Mouse (Mus musculus) CD4-positive, CD25-positive, alpha-beta regulatory T cell (primary cell): ENCODE measurements around the gene Oosp1. TPM values are rescaled to one million over a fixed set of nuclear protein-coding genes. Genes with fewer than 3 reads are reported as not detected.

Source experiments
- polyA plus RNA-seq: library from polyadenylated mRNA; unstranded; fragments of 100-300 nt; shearing (Covaris generic); gene quantifications from one replicate; pipeline ENCODE4 v1.2.1, GENCODE M21; 2017

Oosp1 gene
- polyA plus RNA-seq: not detected

DNA sequence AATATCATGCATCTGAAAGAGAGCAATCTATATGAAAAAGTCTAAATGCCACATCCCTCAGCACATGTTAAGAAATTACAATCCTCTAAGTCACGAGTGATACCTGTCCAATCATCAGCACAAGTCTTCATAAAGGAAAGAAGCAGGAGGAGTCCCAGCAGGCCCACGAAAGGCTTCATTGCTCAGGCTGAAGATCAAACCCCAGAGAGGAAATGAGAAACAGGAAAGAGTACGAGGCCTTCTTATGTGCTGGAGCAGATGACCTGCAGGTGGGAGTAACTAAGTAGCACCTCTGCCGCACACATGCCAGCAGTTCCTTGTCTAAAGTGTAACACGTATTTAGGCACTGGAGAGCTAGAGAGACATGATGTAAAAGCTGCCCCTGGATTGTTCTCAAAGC lies at the start of gene Oosp1:
Gene Oosp1 (minus strand): TSS at position 312 of the 400 bp plus-strand sequence.

DNA sequence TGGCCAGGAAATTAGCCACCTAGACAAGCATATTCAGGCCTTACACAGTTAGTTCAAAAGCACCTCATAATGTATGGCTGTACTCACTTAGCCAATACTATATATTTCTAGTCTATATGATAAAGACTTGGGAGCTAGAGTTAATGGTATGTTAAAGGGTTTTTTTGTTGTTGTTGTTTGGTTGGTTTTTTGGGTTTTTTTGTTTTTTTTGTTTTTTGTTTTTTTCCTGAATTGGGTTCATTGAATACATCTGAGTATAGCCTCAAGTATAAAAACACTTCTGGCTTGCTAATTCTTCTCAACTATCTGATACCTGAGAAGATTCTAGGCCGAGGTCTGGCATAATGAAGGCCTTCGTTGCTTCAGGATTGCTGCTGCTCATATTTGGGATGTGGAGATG lies 5.8 kb upstream of the Oosp1 start, which contains the start of gene Oosp3:
Gene Oosp3 (plus strand): TSS at position 301 of the 400 bp plus-strand sequence.

DNA sequence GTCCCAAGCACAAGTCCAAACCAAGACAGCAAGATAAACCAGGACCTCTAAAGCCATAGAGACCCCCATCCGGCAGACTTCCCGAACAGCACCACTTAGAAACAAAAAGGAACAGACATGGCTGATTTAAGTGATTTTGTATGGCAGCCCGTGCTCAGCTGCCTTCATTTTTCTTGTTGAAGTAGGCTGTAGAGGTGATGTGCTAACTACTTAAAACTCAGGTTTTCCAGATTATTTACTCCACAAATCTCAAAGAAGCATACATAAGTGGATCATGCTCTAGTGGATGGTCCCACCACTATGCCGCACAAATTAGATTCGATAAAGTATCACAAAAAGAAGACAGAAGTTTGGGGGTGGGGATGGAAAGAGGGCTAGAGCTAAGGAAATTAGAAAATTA lies 30.5 kb downstream of the Oosp1 start, which contains the start of gene Oosp2:
Gene Oosp2 (minus strand): TSS at position 101 of the 400 bp plus-strand sequence.

GRCm38 (mm10) chr19:11640732-11641131 lies 50.2 kb downstream of the Oosp1 start, which contains the start of gene Ms4a3:
TSS of gene Ms4a3 (minus strand) at chr19:11640851.

GRCm38 (mm10) chr19:11623551-11623950 lies 67.4 kb downstream of the Oosp1 start, which contains the start of gene Ms4a2:
TSS of gene Ms4a2 (minus strand) at chr19:11623719.

Other genes with a start within 250 kb of the Oosp1 start
- gene Ms4a4b, start 247.6 kb downstream of the Oosp1 start, polyA plus RNA-seq: 3,157 TPM
- gene Ms4a6c, start 221.8 kb downstream of the Oosp1 start, polyA plus RNA-seq: 11.8 TPM
- 403 TPM for gene Gm8369, start 205.2 kb downstream of the Oosp1 start, polyA plus RNA-seq
- 932 TPM for gene Ms4a6b, start 174.6 kb downstream of the Oosp1 start, polyA plus RNA-seq
- 1.6 TPM for gene Ms4a4d, start 154.3 kb downstream of the Oosp1 start, polyA plus RNA-seq
- 7.8 TPM for gene Ms4a6d, start 86.3 kb downstream of the Oosp1 start, polyA plus RNA-seq
- gene Ms4a2, start 67.4 kb downstream of the Oosp1 start, polyA plus RNA-seq: 0.31 TPM
- not detected for gene Ms4a3, start 50.3 kb downstream of the Oosp1 start, polyA plus RNA-seq
- not detected for gene Oosp2, start 30.6 kb downstream of the Oosp1 start, polyA plus RNA-seq
- gene Oosp3, start 5.9 kb upstream of the Oosp1 start, polyA plus RNA-seq: not detected
- not detected for gene Gif, start 56.4 kb upstream of the Oosp1 start, polyA plus RNA-seq
- gene Mrpl16, start 79.2 kb upstream of the Oosp1 start, polyA plus RNA-seq: 42.4 TPM
- gene Stx3, start 128.3 kb upstream of the Oosp1 start, polyA plus RNA-seq: 1.9 TPM
- not detected for gene Olfr1417, start 148.1 kb upstream of the Oosp1 start, polyA plus RNA-seq
- 0.11 TPM for gene Olfr1418, start 169.9 kb upstream of the Oosp1 start, polyA plus RNA-seq
- gene Olfr1419, start 184.0 kb upstream of the Oosp1 start, polyA plus RNA-seq: not detected
- not detected for gene Olfr1420, start 195.4 kb upstream of the Oosp1 start, polyA plus RNA-seq
- gene Patl1, start 221.2 kb upstream of the Oosp1 start, polyA plus RNA-seq: 22.5 TPM